Mouse (Mus musculus) liver, embryonic 12.5 days (tissue): ENCODE measurements around the gene Abca6. TPM values are rescaled to one million over a fixed set of nuclear protein-coding genes. Genes with fewer than 3 reads are reported as not detected.

Experiments
- ATAC-seq: fragments of 200-750 bp; cut with Nextera tagmentation; 2 replicates; pipeline ENCODE4 v1.8.0; 2017; ENCODE audit warnings: moderate number of reproducible peaks, mild to moderate bottlenecking, moderate library complexity
- H3K27ac ChIP-seq: fragments of 300-500 bp; sonication (generic); 2 replicates; pipeline ENCODE4 v1.5.1; 2016; ENCODE audit warnings: mild to moderate bottlenecking
- H3K27me3 ChIP-seq: fragments of 300-500 bp; sonication (generic); replicated peaks from 2 replicates; pipeline ENCODE4 v1.6.1; 2016; ENCODE audit warnings: mild to moderate bottlenecking, moderate library complexity
- H3K36me3 ChIP-seq: fragments of 300-500 bp; sonication (generic); 2 replicates; pipeline ENCODE4 v1.6.1; 2016; ENCODE audit warnings: mild to moderate bottlenecking, moderate library complexity
- H3K4me1 ChIP-seq: fragments of 300-500 bp; sonication (generic); 2 replicates; pipeline ENCODE4 v1.6.1; 2016
- H3K4me2 ChIP-seq: fragments of 300-500 bp; sonication (generic); 2 replicates; pipeline ENCODE4 v1.6.1; 2016; ENCODE audit warnings: mild to moderate bottlenecking, moderate library complexity
- H3K4me3 ChIP-seq: fragments of 300-500 bp; sonication (generic); 2 replicates; pipeline ENCODE4 v1.5.1; 2016; ENCODE audit warnings: mild to moderate bottlenecking, moderate library complexity
- H3K9ac ChIP-seq: fragments of 300-500 bp; sonication (generic); 2 replicates; pipeline ENCODE4 v1.6.1; 2016; ENCODE audit warnings: mild to moderate bottlenecking, moderate library complexity
- H3K9me3 ChIP-seq: fragments of 300-500 bp; sonication (generic); replicated peaks from 2 replicates; pipeline ENCODE4 v1.6.1; 2016; ENCODE audit warnings: mild to moderate bottlenecking, moderate library complexity
- WGBS: fragments of 180-500 bp; shearing (Covaris S2); methylation state at CpG from one replicate; pipeline ENCODE4 v1.1.7; 2016; ENCODE audit not compliant: insufficient replicate concordance; 5-methylcytosine and 5-hydroxymethylcytosine counted together
- polyA plus RNA-seq: library from polyadenylated mRNA; unstranded; fragments of >200 nt; fragmentation: Nextera tagmentation; extraction: Ambion mirVana; gene quantifications from 2 replicates; pipeline ENCODE4 v1.2.1, GENCODE M21; 2016

Gene Abca6
- polyA plus RNA-seq, 1 experiment from 2014 or later = 3.3 TPM

GRCm38 (mm10) chr11:110171212-110171611 lies 80.4 kb downstream of the Abca6 start:
- Histone ChIP-seq H3K27me3 (no peaks in the 10 kb centered on the region), H3K9me3 (no peaks in the 10 kb centered on the region), H3K9ac (no peak overlapping the region), H3K4me1 (no peaks in the 10 kb centered on the region), H3K4me2 (no peak overlapping the region), H3K27ac (no peak overlapping the region), H3K36me3 (no peaks in the 10 kb centered on the region), H3K4me3 (no peak overlapping the region)
- ATAC-seq = peak; percentile 68
- WGBS = 93% methylated on average over 3 of the region's 3 CpGs

- Histone ChIP-seq H3K9me3 (no peaks in the 10 kb centered on the region), H3K27ac (no peak within 1 kb of the TSS), H3K9ac (no peak within 1 kb of the TSS), H3K4me1 (no peaks in the 10 kb centered on the region), H3K4me2 (no peak within 1 kb of the TSS), H3K36me3 (no peaks in the 10 kb centered on the region), H3K4me3 (no peak within 1 kb of the TSS), H3K27me3 (no peaks in the 10 kb centered on the region)
- ATAC-seq = no peak
- 48% methylated on average over 12 of the region's 12 CpGs for WGBS
These were observed 83.9 kb downstream of the Abca6 start, which contains the start of gene Abca9 for GRCm38 (mm10) chr11:110167459-110168251. Gene Abca9, minus strand, starts transcription at chr11:110168196.

GRCm38 (mm10) chr11:110165822-110166221 lies 85.8 kb downstream of the Abca6 start:
- Histone ChIP-seq H3K4me2 (no peak overlapping the region), H3K27me3 (no peaks in the 10 kb centered on the region), H3K27ac (no peak overlapping the region), H3K36me3 (no peaks in the 10 kb centered on the region), H3K4me3 (no peak overlapping the region), H3K9ac (no peak overlapping the region), H3K9me3 (no peaks in the 10 kb centered on the region), H3K4me1 (no peaks in the 10 kb centered on the region)
- 22% methylated on average over 3 of the region's 3 CpGs for WGBS
- ATAC-seq = no peak

GRCm38 (mm10) chr11:110165409-110165808 lies 86.2 kb downstream of the Abca6 start:
- H3K27ac ChIP-seq = no peak overlapping the region
- H3K27me3 ChIP-seq = no peaks in the 10 kb centered on the region
- H3K4me3 ChIP-seq = no peak overlapping the region
- no peaks in the 10 kb centered on the region for H3K9me3 ChIP-seq
- no peak overlapping the region for H3K4me2 ChIP-seq
- no peak overlapping the region for H3K9ac ChIP-seq
- H3K4me1 ChIP-seq = no peaks in the 10 kb centered on the region
- ATAC-seq = no peak
- no peaks in the 10 kb centered on the region for H3K36me3 ChIP-seq

GRCm38 (mm10) chr11:110157059-110157458 lies 94.5 kb downstream of the Abca6 start:
- WGBS = 58% methylated on average over 6 of the region's 6 CpGs
- H3K27me3 ChIP-seq = no peaks in the 10 kb centered on the region
- no peak overlapping the region for H3K4me3 ChIP-seq
- H3K36me3 ChIP-seq = no peaks in the 10 kb centered on the region
- H3K4me1 ChIP-seq = no peaks in the 10 kb centered on the region
- H3K9ac ChIP-seq = no peak overlapping the region
- no peaks in the 10 kb centered on the region for H3K9me3 ChIP-seq
- H3K4me2 ChIP-seq = no peak overlapping the region
- no peak for ATAC-seq
- no peak overlapping the region for H3K27ac ChIP-seq

GRCm38 (mm10) chr11:110155985-110156384 lies 95.6 kb downstream of the Abca6 start:
- no peaks in the 10 kb centered on the region for H3K9me3 ChIP-seq
- H3K4me1 ChIP-seq = no peaks in the 10 kb centered on the region
- ATAC-seq = no peak
- H3K36me3 ChIP-seq = no peaks in the 10 kb centered on the region
- 81% methylated on average over 11 of the region's 11 CpGs for whole genome bisulfite sequencing
- no peak overlapping the region for H3K27ac ChIP-seq
- H3K9ac ChIP-seq = no peak overlapping the region
- H3K4me3 ChIP-seq = no peak overlapping the region
- no peak overlapping the region for H3K4me2 ChIP-seq
- no peaks in the 10 kb centered on the region for H3K27me3 ChIP-seq

GRCm38 (mm10) chr11:110147640-110148039 lies 103.9 kb downstream of the Abca6 start:
- Histone ChIP-seq H3K36me3 (no peaks in the 10 kb centered on the region), H3K4me3 (no peak overlapping the region), H3K27me3 (no peaks in the 10 kb centered on the region), H3K4me2 (no peak overlapping the region), H3K9ac (no peak overlapping the region), H3K4me1 (no peaks in the 10 kb centered on the region), H3K27ac (no peak overlapping the region), H3K9me3 (no peaks in the 10 kb centered on the region)
- no peak for ATAC-seq
- 77% methylated on average over 5 of the region's 5 CpGs for WGBS

- ATAC-seq = no peak
- Histone ChIP-seq H3K4me3 (no peak overlapping the region), H3K36me3 (no peaks in the 10 kb centered on the region), H3K9me3 (no peaks in the 10 kb centered on the region), H3K27ac (no peak overlapping the region), H3K27me3 (no peaks in the 10 kb centered on the region), H3K9ac (no peak overlapping the region), H3K4me1 (no peaks in the 10 kb centered on the region), H3K4me2 (no peak overlapping the region)
- 72% methylated on average over 11 of the region's 11 CpGs for WGBS
These were observed 106.2 kb downstream of the Abca6 start for GRCm38 (mm10) chr11:110145421-110145820.

- no peaks in the 10 kb centered on the region for H3K27me3 ChIP-seq
- no peak for ATAC-seq
- no peak overlapping the region for H3K9ac ChIP-seq
- H3K4me2 ChIP-seq = no peak overlapping the region
- no peak overlapping the region for H3K4me3 ChIP-seq
- H3K36me3 ChIP-seq = no peaks in the 10 kb centered on the region
- no peaks in the 10 kb centered on the region for H3K9me3 ChIP-seq
- no peak overlapping the region for H3K27ac ChIP-seq
- 61% methylated on average over 5 of the region's 5 CpGs for WGBS
- no peaks in the 10 kb centered on the region for H3K4me1 ChIP-seq
These were observed 120.8 kb downstream of the Abca6 start for GRCm38 (mm10) chr11:110130760-110131159.

Other genes with a start within 250 kb of the Abca6 start
- gene Abca8a, start 155.8 kb downstream of the Abca6 start, polyA plus RNA-seq = 0.54 and 0.71 TPM in 2 replicates
- 0.52 and 0.73 TPM in 2 replicates for gene Abca9, start 83.6 kb downstream of the Abca6 start, polyA plus RNA-seq
- 0.49 and 0.95 TPM in 2 replicates for gene Abca5, start 85.9 kb upstream of the Abca6 start, polyA plus RNA-seq
- 6.5 and 7.1 TPM in 2 replicates for gene Map2k6, start 147.3 kb upstream of the Abca6 start, polyA plus RNA-seq